20 mouse cellular contexts compared by ENCODE assay signal in genomic region chr6:125334356-125334755, GRCm38 (mm10). TPM values are rescaled to one million over a fixed set of nuclear protein-coding genes. Genes with fewer than 3 reads are reported as not detected.
"Had no signal": no experiment of that assay in that cellular context is flagged by ENCODE, and none has a peak within 500 bp of the region (broad histone marks: within the 10 kb centered on the region; RNA-seq: fewer than 3 reads in every experiment).

No protein-coding gene starts in this region.

- DNase-seq: kidney, adult 8-10 months; layer of hippocampus, adult 9-11 months; layer of hippocampus, postnatal 36 days; liver; lung, postnatal 36 days; right cerebral cortex, adult 18-20 months; right cerebral cortex, postnatal 25 days; thymus, adult 18-20 months; thymus, postnatal 14 days had no signal

- ATAC-seq: inflammation-experienced regulatory T-cells, adult 6 months; intestine, postnatal 0 days; midbrain, embryonic 16.5 days had no signal

- H3K27ac ChIP-seq: limb, embryonic 12.5 days; liver, embryonic 14.5 days; midbrain, embryonic 12.5 days had no signal

- H3K9me3 ChIP-seq: limb, embryonic 12.5 days; midbrain, embryonic 12.5 days had no signal

- H3K4me3 ChIP-seq: limb, embryonic 12.5 days; midbrain, embryonic 12.5 days had no signal

- H3K9ac ChIP-seq: limb, embryonic 12.5 days; liver, embryonic 14.5 days; midbrain, embryonic 12.5 days had no signal

- H3K27me3 ChIP-seq: limb, embryonic 12.5 days had no signal

- H3K4me2 ChIP-seq: limb, embryonic 12.5 days; midbrain, embryonic 12.5 days had no signal

- H3K36me3 ChIP-seq: limb, embryonic 12.5 days; midbrain, embryonic 12.5 days had no signal

RNA-seq across cellular contexts. Expression of gene Scnn1a, which starts 13.9 kb away (rescaled TPM):
- polyA plus RNA-seq: inflammation-experienced regulatory T-cells, adult 6 months had no signal

RNA-seq across cellular contexts. Expression of gene Plekhg6, which starts 46.2 kb away (rescaled TPM):
- total RNA-seq: megakaryocyte-erythroid progenitor cell, adult 5-6 weeks had no signal
- polyA plus RNA-seq: inflammation-experienced regulatory T-cells, adult 6 months had no signal

RNA-seq across cellular contexts. Expression of gene Tuba3a, which starts 48.5 kb away (rescaled TPM):
- total RNA-seq: layer of hippocampus, postnatal 36 days; left cerebral cortex, adult 8-10 months; left cerebral cortex, postnatal 25 days; megakaryocyte-erythroid progenitor cell, adult 5-6 weeks had no signal
- polyA plus RNA-seq: intestine, postnatal 0 days; liver, embryonic 14.5 days; midbrain, embryonic 12.5 days; midbrain, embryonic 16.5 days; neural tube, embryonic 14.5 days; stomach, embryonic 14.5 days had no signal
